Mouse (Mus musculus): Measurements from ENCODE around the gene Tmem185a. TPM values are rescaled to one million over a fixed set of nuclear protein-coding genes. Genes with fewer than 3 reads are reported as not detected.

The Tmem185a gene
- 10 to 100 TPM; 18.5 to 20.7 TPM for total RNA-seq (2023)

DNA sequence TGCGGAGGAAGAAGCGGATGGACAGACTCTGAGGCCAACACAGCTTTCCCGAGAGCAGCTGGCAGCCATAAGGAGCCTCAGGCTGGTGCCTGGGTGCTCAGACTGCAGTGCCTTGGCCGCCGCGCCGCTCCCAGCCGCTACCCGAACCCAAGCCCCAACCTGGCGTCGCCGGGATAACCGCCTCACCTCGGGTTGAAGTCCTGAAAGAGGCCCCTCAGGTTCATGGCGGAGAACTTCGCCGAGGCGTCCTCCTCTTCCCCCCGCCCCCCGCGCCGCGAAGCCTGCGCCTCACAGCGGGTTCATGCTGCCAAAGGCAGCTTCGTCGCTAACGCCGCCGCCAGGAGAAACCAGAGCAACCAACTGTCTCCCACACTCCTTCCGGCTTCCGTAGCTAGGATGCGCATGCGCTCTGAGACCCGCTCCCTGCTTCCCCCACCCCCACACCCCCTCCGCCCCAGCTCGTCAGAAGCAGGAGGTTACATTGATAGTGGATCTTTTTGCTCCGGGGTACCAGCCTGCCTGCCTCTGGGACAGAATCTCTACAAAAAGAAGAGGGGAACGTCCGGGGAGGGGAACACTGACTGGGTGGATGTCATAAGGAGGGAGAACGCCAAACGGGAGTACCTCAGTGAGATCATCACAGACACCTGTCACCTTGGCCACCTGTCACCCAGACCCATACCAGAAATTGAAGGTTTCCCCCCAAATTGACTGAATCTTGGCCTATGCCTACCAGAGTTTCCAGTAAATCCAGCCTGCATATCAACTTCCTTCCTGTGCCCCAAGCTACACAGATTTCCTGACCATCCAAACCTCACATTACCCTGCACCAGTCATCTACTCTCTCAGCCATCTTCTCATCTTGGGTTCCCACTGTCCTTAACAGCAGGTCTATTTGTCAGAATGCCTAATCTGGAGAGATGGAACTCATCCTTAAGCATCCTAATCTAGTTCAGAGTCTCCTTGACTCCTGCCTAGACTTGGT, at the start of gene Tmem185a:
TSS of gene Tmem185a (minus strand) at position 389 of the 985 bp plus-strand sequence.

Other genes starting within 250 kb of the Tmem185a start
- gene Ids, start 112.1 kb downstream of the Tmem185a start, total RNA-seq (2023) = 10 to 100 TPM; 68.5 to 74.8 TPM
- 10 to 100 TPM in 1 of 2 experiments, 1 to 10 TPM in 1; 6.6 to 10.6 TPM for gene 1110012L19Rik, start 91.3 kb downstream of the Tmem185a start, total RNA-seq (2023)

All from monocyte, adult 59 days (primary cell).